Mouse (Mus musculus): ENCODE measurements around the gene Gpcpd1. TPM values are rescaled to one million over a fixed set of nuclear protein-coding genes. Genes with fewer than 3 reads are reported as not detected.

Gene Gpcpd1
- polyA plus RNA-seq, 1 experiment = 1.6 TPM

DNA sequence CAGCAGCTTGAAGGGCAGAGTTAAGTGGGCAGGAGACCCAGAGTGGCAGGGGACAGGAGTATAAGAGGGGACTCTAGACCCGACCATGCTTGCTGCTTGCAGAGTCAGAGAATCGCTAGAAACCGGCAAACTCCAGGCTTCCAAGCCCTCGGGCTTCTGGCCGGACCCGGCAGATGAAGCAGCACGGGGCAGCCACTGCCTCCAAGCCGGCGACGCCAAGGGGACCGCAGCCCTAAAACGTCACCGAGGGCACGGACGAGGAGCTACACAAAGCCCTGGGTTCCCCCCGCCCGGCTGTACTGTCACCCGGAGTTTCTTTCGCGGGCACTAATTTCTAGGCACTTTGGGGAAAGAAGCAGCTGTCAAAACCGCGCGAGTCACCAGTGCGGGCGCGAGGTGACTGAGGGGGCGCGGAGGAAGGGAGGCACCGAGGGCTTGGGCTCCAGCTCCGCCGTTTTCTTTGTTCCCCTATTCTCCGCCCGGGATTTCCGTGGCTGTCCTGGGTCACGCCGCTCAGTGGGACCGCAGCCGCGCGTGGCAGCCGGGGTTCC is 10.0 kb downstream of the Gpcpd1 start:
- Histone ChIP-seq H3K4me1 (ENCODE audit: control insufficient read depth, insufficient read depth, insufficient read length, low read length) (peaks cover 7% of the 10 kb centered on the region; the same call in 1 of the 2 replicates), H3K27ac (ENCODE audit: insufficient read depth, low read depth, low read length) (peak overlapping the region; percentile 83)

DNA sequence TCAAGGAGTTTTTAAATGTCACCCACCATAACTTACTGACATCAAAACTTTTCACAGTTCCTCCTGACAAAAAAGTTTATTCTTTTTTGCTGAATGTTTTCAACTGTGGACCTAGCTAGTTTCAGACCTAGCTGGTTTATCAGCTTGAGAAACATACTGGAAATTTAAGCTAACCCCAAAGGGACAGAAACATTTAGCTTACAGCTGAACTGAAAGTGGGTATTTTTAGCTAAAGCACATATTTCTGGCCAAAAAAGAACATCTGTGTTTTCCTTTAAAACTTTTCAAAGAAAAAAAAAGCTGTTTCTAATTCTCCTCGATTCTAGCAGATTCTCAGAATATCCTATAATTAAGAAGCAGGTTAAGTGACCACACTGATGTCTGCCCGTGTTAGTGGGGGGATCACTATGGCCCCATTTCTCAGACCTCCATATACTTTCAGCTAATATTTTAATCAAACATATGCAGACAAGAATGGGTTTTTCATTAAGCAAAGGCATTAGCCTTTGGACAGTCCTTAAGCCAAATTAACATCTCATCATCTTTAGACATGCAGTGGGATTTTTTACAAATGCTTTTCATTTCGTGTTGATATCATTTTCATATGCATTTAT is 10.9 kb downstream of the Gpcpd1 start:
- Histone ChIP-seq H3K4me3 (ENCODE audit: low read depth, low read length) (no peak overlapping the region), H3K4me1 (ENCODE audit: control insufficient read depth, insufficient read depth, insufficient read length, low read length) (peaks cover 5% of the 10 kb centered on the region; the same call in 1 of the 2 replicates), H3K27ac (ENCODE audit: insufficient read depth, low read depth, low read length) (no peak overlapping the region), H3K27me3 (ENCODE audit: control insufficient read depth, insufficient read depth, low read length) (no peaks in the 10 kb centered on the region), H3K36me3 (ENCODE audit: control insufficient read depth, insufficient read depth, low read length) (0 out of 2 replicates have a peak, but pooled peaks cover 2% of the 10 kb centered on the region)
- 25% methylated on average over 3 of the region's 3 CpGs for WGBS
- TF ChIP-seq CTCF (IDR thresholded peaks at IDR 0.05; ENCODE audit: extremely low read depth, insufficient read length, insufficient replicate concordance, low read depth, low read length) (no peak), POLR2A (IDR thresholded peaks at IDR 0.05; ENCODE audit: low read depth, low read length) (no peak)

More for the DNA sequence above, 10.0 kb downstream of the Gpcpd1 start:
- no peaks in the 10 kb centered on the region for H3K27me3 ChIP-seq (ENCODE audit: control insufficient read depth, insufficient read depth, low read length)
- no peaks in the 10 kb centered on the region for H3K36me3 ChIP-seq (ENCODE audit: control insufficient read depth, insufficient read depth, low read length)
- no peak for TF ChIP-seq POLR2A (IDR thresholded peaks at IDR 0.05; ENCODE audit: low read depth, low read length)
- no peak for TF ChIP-seq CTCF (IDR thresholded peaks at IDR 0.05; ENCODE audit: extremely low read depth, insufficient read length, insufficient replicate concordance, low read depth, low read length)
- peak overlapping the region; percentile 90 for H3K4me3 ChIP-seq (ENCODE audit: low read depth, low read length)
- under 1% methylated on average over 41 of the region's 41 CpGs for WGBS

DNA sequence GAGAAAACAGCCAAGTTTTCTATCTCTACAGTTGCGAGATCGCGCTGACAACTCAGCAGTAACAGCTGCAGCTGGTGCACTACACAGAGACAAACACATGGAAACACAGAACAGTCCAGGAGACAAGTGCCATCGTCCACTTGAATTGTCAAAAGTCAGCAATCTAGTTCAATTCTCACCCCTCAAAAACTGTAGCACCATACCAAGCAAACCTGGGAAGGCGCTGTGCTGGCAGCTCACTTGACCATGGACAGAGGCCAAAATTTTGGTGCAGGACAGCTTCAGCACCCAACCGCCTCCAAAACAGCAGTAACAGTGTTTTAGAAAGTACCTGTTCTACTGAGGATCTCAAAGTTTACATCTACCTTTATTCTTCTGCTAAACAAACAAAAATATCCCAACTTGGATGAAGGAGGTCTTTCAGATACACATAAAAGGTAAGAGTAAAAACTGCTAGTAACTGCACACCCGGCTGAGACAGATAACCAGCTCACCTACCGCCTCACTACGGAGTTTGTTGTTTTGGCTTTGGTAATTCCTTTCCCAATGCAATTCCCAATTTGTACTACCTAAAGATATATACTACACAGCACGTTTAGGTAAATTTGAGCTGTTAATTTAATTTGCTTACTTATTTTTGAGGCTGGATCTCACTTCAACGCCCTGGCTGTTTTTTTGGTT is 11.6 kb downstream of the Gpcpd1 start:
- no peak for TF ChIP-seq CTCF (IDR thresholded peaks at IDR 0.05; ENCODE audit: extremely low read depth, insufficient read length, insufficient replicate concordance, low read depth, low read length)
- no peak for TF ChIP-seq POLR2A (IDR thresholded peaks at IDR 0.05; ENCODE audit: low read depth, low read length)
- Histone ChIP-seq H3K27ac (ENCODE audit: insufficient read depth, low read depth, low read length) (peak overlapping the region; percentile 38), H3K4me1 (ENCODE audit: control insufficient read depth, insufficient read depth, insufficient read length, low read length) (peaks cover 5% of the 10 kb centered on the region; the same call in 1 of the 2 replicates), H3K4me3 (ENCODE audit: low read depth, low read length) (peak overlapping the region; percentile 21; the same call in 1 of the 2 replicates), H3K36me3 (ENCODE audit: control insufficient read depth, insufficient read depth, low read length) (peaks cover 5% of the 10 kb centered on the region; the same call in 1 of the 2 replicates), H3K27me3 (ENCODE audit: control insufficient read depth, insufficient read depth, low read length) (no peaks in the 10 kb centered on the region)
- 57% methylated on average over 11 of the region's 11 CpGs for WGBS

DNA sequence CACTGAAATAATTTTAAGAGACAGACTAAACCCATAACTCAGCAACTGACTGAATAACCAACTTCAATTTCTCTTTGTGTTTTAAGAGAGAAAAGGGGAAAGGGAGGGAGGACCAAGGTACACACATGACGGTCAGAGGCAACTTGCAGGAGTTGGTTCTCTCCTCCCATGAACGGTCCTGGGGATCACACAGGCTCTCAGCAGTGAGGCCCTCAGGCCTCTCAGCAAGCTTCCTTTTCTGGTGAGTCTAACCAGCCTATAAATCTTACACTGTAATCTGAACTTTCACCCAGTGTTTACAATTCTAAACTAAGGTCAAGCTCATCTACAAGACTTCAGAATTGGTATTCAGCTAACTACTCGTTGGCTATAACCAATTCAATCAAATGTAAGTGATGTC is 12.3 kb downstream of the Gpcpd1 start:
- H3K27me3 ChIP-seq (ENCODE audit: control insufficient read depth, insufficient read depth, low read length) = no peaks in the 10 kb centered on the region
- no peak for TF ChIP-seq POLR2A (IDR thresholded peaks at IDR 0.05; ENCODE audit: low read depth, low read length)
- TF ChIP-seq CTCF (IDR thresholded peaks at IDR 0.05; ENCODE audit: extremely low read depth, insufficient read length, insufficient replicate concordance, low read depth, low read length) = no peak

DNA sequence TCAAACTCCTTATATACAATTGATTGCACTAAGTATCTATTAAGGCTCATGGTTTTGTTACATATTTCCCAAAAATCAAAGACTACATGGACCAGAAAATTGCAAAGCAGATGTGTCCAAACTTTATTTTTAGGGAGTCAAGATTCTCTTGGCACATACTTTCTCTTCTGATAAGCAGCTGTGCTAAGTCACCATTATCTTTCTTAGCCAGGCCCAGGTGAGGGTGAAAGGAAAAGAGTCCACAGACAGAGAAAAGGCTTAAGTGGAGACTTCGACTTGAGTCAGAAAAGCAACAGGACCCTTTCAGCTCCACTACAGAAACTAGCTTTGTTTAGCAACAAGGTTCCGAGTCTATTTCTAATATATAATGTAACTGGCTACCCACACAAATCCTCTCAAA is 14.2 kb downstream of the Gpcpd1 start:
- no peaks in the 10 kb centered on the region for H3K27me3 ChIP-seq (ENCODE audit: control insufficient read depth, insufficient read depth, low read length)
- WGBS = 67% methylated on average over 2 of the region's 2 CpGs
- H3K4me3 ChIP-seq (ENCODE audit: low read depth, low read length) = no peak overlapping the region
- H3K4me1 ChIP-seq (ENCODE audit: control insufficient read depth, insufficient read depth, insufficient read length, low read length) = peaks cover 5% of the 10 kb centered on the region; the same call in 1 of the 2 replicates
- no peak overlapping the region for H3K27ac ChIP-seq (ENCODE audit: insufficient read depth, low read depth, low read length)
- TF ChIP-seq POLR2A (IDR thresholded peaks at IDR 0.05; ENCODE audit: low read depth, low read length) (no peak), CTCF (IDR thresholded peaks at IDR 0.05; ENCODE audit: extremely low read depth, insufficient read length, insufficient replicate concordance, low read depth, low read length) (no peak)
- peaks cover 19% of the 10 kb centered on the region for H3K36me3 ChIP-seq (ENCODE audit: control insufficient read depth, insufficient read depth, low read length)

More for the DNA sequence above, 12.3 kb downstream of the Gpcpd1 start:
- Histone ChIP-seq H3K27ac (ENCODE audit: insufficient read depth, low read depth, low read length) (0 out of 2 replicates have a peak overlapping the region, but pooled peaks have one; percentile 21), H3K36me3 (ENCODE audit: control insufficient read depth, insufficient read depth, low read length) (peaks cover 10% of the 10 kb centered on the region), H3K4me3 (ENCODE audit: low read depth, low read length) (no peak overlapping the region), H3K4me1 (ENCODE audit: control insufficient read depth, insufficient read depth, insufficient read length, low read length) (peaks cover 5% of the 10 kb centered on the region; the same call in 1 of the 2 replicates)
- WGBS = 36% methylated on average over 3 of the region's 3 CpGs

DNA sequence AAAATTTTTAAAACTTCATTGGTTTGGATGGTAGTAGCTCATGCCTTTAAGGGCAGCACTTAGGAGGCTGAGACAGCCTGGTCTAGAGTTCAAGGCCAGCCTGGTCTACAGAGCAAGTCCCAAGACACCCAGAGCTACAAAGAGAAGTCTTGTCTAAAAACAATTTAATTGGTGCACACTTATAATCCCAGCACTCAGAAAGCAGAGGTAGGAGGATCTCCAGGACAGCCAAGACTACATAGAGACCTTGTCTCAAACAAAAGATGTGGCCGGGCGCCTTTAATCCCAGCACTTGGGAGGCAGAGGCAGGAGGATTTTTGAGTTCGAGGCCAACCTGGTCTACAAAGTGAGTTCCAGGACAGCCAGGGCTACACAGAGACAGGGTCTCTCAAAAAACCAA is 14.9 kb downstream of the Gpcpd1 start:
- peaks cover 19% of the 10 kb centered on the region for H3K36me3 ChIP-seq (ENCODE audit: control insufficient read depth, insufficient read depth, low read length)
- WGBS = 99% methylated on average over 3 of the region's 3 CpGs
- no peak overlapping the region for H3K4me3 ChIP-seq (ENCODE audit: low read depth, low read length)
- peaks cover 5% of the 10 kb centered on the region; the same call in 1 of the 2 replicates for H3K4me1 ChIP-seq (ENCODE audit: control insufficient read depth, insufficient read depth, insufficient read length, low read length)
- H3K27ac ChIP-seq (ENCODE audit: insufficient read depth, low read depth, low read length) = no peak overlapping the region
- TF ChIP-seq CTCF (IDR thresholded peaks at IDR 0.05; ENCODE audit: extremely low read depth, insufficient read length, insufficient replicate concordance, low read depth, low read length) (no peak), POLR2A (IDR thresholded peaks at IDR 0.05; ENCODE audit: low read depth, low read length) (no peak)
- H3K27me3 ChIP-seq (ENCODE audit: control insufficient read depth, insufficient read depth, low read length) = no peaks in the 10 kb centered on the region

DNA sequence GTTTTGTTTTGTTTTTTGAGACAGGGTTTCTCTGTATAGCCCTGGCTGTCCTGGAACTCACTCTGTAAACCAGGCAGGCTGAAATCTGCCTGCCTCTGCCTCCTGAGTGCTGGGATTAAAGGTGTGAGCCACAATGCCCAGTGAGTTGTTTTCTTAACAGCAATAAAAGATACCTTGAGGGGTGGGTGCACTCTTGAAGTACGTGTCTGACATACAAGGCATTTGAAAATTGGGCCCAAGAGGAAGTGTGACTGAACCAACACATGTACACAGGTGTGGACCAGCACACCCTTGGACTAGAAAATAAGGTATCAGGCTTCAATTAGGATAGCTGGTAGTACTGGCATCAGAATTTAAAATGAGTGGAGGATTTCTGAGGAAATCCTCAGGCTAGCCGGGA is 16.2 kb downstream of the Gpcpd1 start:
- Histone ChIP-seq H3K27me3 (ENCODE audit: control insufficient read depth, insufficient read depth, low read length) (no peaks in the 10 kb centered on the region), H3K27ac (ENCODE audit: insufficient read depth, low read depth, low read length) (no peak overlapping the region), H3K4me3 (ENCODE audit: low read depth, low read length) (no peak overlapping the region), H3K4me1 (ENCODE audit: control insufficient read depth, insufficient read depth, insufficient read length, low read length) (peaks cover 5% of the 10 kb centered on the region; the same call in 1 of the 2 replicates), H3K36me3 (ENCODE audit: control insufficient read depth, insufficient read depth, low read length) (peaks cover 32% of the 10 kb centered on the region)
- WGBS = 95% methylated on average over 2 of the region's 2 CpGs
- TF ChIP-seq POLR2A (IDR thresholded peaks at IDR 0.05; ENCODE audit: low read depth, low read length) (no peak), CTCF (IDR thresholded peaks at IDR 0.05; ENCODE audit: extremely low read depth, insufficient read length, insufficient replicate concordance, low read depth, low read length) (no peak)

All from small intestine, adult 2 months (tissue).